Mouse (Mus musculus) intestine, embryonic 15.5 days (tissue): ENCODE results near the gene Cdc42se1. TPM values are rescaled to one million over a fixed set of nuclear protein-coding genes. Genes with fewer than 3 reads are reported as not detected.

Source experiments
- ATAC-seq: fragments of 200-750 bp; cut with Nextera tagmentation; 2 replicates; pipeline ENCODE4 v1.8.0; 2017; ENCODE audit warnings: moderate TSS enrichment, moderate library complexity
- H3K27ac ChIP-seq: fragments of 300-500 bp; sonication (generic); 2 replicates; pipeline ENCODE4 v1.5.1; 2015; ENCODE audit warnings: mild to moderate bottlenecking, inconsistent platforms
- H3K27me3 ChIP-seq: fragments of 300-500 bp; sonication (generic); replicated peaks from 2 replicates; pipeline ENCODE4 v1.6.1; 2015; ENCODE audit warnings: inconsistent platforms
- H3K36me3 ChIP-seq: fragments of 300-500 bp; sonication (generic); 2 replicates; pipeline ENCODE4 v1.6.1; 2015; ENCODE audit warnings: inconsistent platforms
- H3K4me1 ChIP-seq: fragments of 300-500 bp; sonication (generic); replicated peaks from 2 replicates; pipeline ENCODE4 v1.6.1; 2015; ENCODE audit warnings: inconsistent platforms
- H3K4me2 ChIP-seq: fragments of 300-500 bp; sonication (generic); replicated peaks from 2 replicates; pipeline ENCODE4 v1.6.1; 2015; ENCODE audit warnings: mild to moderate bottlenecking, inconsistent platforms
- H3K4me3 ChIP-seq: fragments of 300-500 bp; sonication (generic); replicated peaks from 2 replicates; pipeline ENCODE4 v1.5.1; 2015; ENCODE audit warnings: inconsistent platforms
- H3K9ac ChIP-seq: fragments of 300-500 bp; sonication (generic); 2 replicates; pipeline ENCODE4 v1.6.1; 2015; ENCODE audit warnings: inconsistent platforms
- H3K9me3 ChIP-seq: fragments of 300-500 bp; sonication (generic); 2 replicates; pipeline ENCODE4 v1.6.1; 2016; ENCODE audit warnings: inconsistent platforms
- WGBS: fragments of 180-500 bp; shearing (Covaris S2); methylation state at CpG from one replicate; pipeline ENCODE4 v1.1.7; 2015; 5-methylcytosine and 5-hydroxymethylcytosine counted together
- polyA plus RNA-seq: library from polyadenylated mRNA; unstranded; fragments of >200 nt; fragmentation: Nextera tagmentation; extraction: Ambion mirVana; gene quantifications from 2 replicates; pipeline ENCODE4 v1.2.1, GENCODE M21; 2015

Gene Cdc42se1
- polyA plus RNA-seq, 1 experiment from 2014 or later, result 74.3 TPM

DNA sequence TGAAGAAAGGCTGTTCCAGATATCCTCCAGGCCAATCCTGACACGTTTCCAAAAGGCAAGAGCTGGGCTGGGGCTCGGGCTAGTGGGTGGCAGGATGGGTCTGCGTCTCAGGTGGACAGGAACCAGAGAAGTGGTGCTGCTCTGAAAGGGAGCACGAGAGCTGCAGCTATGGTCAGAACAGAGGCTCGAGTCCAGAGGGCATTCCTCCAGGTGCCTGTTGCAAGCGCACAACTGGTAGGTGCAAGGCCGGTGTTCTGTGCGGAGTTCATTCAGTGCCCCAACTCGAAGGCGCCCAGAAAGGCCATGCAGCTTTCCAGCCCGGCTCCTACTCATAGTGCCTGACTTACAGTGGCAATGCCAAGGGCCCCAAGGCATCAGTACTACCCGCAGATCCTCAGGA is 11.4 kb downstream of the Cdc42se1 start:
- Histone ChIP-seq H3K27me3 (no peaks in the 10 kb centered on the region), H3K4me3 (no peak overlapping the region), H3K9me3 (no peaks in the 10 kb centered on the region), H3K27ac (no peak overlapping the region), H3K4me1 (0 out of 2 replicates have a peak, but pooled peaks cover 4% of the 10 kb centered on the region), H3K36me3 (peaks cover 11% of the 10 kb centered on the region), H3K9ac (no peak overlapping the region), H3K4me2 (no peak overlapping the region)
- ATAC-seq, result no peak
- 87% methylated on average over 12 of the region's 12 CpGs for WGBS

DNA sequence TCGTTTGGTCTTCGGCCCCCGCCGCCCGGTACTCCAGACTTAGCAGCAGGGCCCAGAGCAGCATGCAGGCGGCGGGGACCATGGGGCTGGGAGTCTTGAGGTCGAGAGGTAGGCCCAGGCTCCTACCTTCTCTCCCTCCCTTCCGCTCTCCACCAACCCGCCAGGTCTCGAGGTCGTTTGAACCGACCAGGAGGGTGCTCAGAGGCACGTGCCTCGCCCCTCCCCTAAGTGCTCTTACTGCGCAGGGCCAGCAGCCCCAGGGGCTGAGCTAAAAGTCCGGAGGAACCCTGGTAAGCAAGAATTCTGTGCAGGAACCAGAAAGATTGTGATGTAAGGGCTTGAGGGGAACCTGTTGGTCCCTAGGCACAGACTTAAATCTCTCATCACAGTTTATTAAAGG is 12.4 kb downstream of the Cdc42se1 start:
- no peaks in the 10 kb centered on the region for H3K27me3 ChIP-seq
- H3K4me2 ChIP-seq, result no peak overlapping the region; the same call in 1 of the 2 replicates
- peak; percentile 34; the same call in 1 of the 2 replicates for ATAC-seq
- H3K9me3 ChIP-seq, result no peaks in the 10 kb centered on the region
- H3K4me3 ChIP-seq, result no peak overlapping the region
- H3K9ac ChIP-seq, result peak overlapping the region; percentile 21
- WGBS, result 34% methylated on average over 17 of the region's 17 CpGs
- no peak overlapping the region for H3K27ac ChIP-seq
- H3K36me3 ChIP-seq, result peaks cover 2% of the 10 kb centered on the region
- H3K4me1 ChIP-seq, result 0 out of 2 replicates have a peak, but pooled peaks cover 4% of the 10 kb centered on the region

DNA sequence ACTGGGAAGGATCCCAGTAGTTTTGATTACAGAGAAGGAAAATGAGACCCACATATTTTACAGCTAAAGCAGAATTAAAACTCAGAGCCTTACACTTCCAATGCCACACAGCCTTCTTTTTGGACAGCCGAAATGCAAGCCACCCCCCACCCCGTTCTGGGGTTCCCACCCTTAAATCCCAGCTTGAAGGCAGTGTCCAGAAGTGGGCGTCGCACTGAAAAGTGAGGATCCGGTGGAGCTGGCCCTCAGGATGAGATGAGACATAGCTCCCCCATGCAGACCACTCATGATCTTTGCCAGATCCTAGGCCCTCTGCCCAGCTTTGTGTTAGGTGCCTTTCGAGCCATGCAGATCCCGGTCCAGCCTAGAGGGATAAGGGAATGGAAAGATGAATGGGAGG is 13.0 kb downstream of the Cdc42se1 start, which contains the start of gene Gm128:
TSS of gene Gm128 (minus strand) at position 101 of the 400 bp plus-strand sequence.
- no peak for ATAC-seq
- no peaks in the 10 kb centered on the region for H3K27me3 ChIP-seq
- H3K9ac ChIP-seq, result peak within 1 kb of the TSS; percentile 21
- 0 out of 2 replicates have a peak, but pooled peaks cover 4% of the 10 kb centered on the region for H3K4me1 ChIP-seq
- H3K4me3 ChIP-seq, result no peak within 1 kb of the TSS
- no peaks in the 10 kb centered on the region for H3K36me3 ChIP-seq
- no peak within 1 kb of the TSS for H3K27ac ChIP-seq
- 74% methylated on average over 7 of the region's 7 CpGs for WGBS
- no peak within 1 kb of the TSS; the same call in 1 of the 2 replicates for H3K4me2 ChIP-seq
- no peaks in the 10 kb centered on the region for H3K9me3 ChIP-seq

DNA sequence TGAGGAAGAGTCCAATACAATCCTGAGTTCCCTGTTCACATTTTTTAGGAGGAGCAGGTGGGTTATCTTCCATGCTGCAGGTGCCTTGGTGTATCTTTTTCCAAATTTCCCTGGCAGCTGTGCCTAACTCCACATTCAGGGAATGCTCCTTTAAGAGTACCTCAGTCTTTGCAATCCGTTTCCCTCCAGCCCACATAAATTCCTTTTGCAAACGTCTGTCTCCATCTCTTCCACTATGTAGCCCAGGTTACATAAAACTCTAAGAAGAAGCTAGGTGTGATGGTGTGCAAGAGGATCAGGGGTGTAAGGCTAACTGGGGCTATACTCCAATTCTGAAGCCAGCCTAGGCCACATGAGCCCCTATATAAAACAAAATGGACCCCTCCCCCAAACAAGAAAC is 14.6 kb downstream of the Cdc42se1 start:
- Histone ChIP-seq H3K27me3 (no peaks in the 10 kb centered on the region), H3K4me1 (0 out of 2 replicates have a peak, but pooled peaks cover 4% of the 10 kb centered on the region), H3K9me3 (no peaks in the 10 kb centered on the region), H3K27ac (no peak overlapping the region), H3K9ac (no peak overlapping the region), H3K36me3 (no peaks in the 10 kb centered on the region), H3K4me3 (no peak overlapping the region), H3K4me2 (no peak overlapping the region)
- ATAC-seq, result no peak
- WGBS, result 73% methylated on average over 2 of the region's 2 CpGs

DNA sequence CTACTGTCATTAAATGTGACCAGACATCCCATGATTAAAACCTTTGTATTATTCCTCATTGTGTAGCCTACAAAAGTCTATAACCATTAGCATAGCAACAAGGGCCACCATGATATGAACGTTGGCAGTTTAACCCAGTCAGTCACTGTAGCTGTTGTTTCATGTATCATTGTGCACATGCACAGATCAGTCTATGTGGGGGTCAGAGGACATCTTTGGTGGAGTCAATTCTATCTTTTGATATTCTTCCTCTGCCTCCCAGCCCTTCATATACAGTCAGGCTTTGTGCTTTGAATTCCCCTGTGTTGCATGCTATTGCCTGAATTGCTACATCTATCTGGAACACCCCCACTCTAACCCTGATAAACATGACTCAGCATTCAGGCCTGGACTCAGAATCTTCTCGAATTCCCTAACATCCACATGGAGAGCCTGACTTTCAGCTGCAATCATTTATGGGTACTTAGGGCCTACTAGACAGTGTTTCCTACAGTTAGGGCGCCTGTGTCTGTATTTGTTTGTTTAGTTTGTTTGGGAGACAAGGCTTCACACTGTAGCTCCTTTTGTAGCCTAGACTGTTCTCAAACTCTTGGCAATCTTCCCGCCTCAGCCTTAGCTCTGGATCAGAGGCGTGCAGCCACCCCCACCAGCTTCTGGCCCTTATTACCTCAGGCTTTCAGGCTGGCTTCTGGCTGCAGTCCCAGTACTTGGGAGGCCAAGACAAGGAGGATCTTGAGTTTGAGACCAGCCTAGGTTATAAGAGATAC is 18.1 kb downstream of the Cdc42se1 start:
- no peak overlapping the region for H3K9ac ChIP-seq
- no peaks in the 10 kb centered on the region for H3K27me3 ChIP-seq
- 74% methylated on average over 5 of the region's 5 CpGs for WGBS
- no peak overlapping the region for H3K4me3 ChIP-seq
- H3K36me3 ChIP-seq, result no peaks in the 10 kb centered on the region
- ATAC-seq, result no peak
- no peak overlapping the region for H3K27ac ChIP-seq
- H3K4me2 ChIP-seq, result no peak overlapping the region
- H3K9me3 ChIP-seq, result no peaks in the 10 kb centered on the region
- no peaks in the 10 kb centered on the region for H3K4me1 ChIP-seq

DNA sequence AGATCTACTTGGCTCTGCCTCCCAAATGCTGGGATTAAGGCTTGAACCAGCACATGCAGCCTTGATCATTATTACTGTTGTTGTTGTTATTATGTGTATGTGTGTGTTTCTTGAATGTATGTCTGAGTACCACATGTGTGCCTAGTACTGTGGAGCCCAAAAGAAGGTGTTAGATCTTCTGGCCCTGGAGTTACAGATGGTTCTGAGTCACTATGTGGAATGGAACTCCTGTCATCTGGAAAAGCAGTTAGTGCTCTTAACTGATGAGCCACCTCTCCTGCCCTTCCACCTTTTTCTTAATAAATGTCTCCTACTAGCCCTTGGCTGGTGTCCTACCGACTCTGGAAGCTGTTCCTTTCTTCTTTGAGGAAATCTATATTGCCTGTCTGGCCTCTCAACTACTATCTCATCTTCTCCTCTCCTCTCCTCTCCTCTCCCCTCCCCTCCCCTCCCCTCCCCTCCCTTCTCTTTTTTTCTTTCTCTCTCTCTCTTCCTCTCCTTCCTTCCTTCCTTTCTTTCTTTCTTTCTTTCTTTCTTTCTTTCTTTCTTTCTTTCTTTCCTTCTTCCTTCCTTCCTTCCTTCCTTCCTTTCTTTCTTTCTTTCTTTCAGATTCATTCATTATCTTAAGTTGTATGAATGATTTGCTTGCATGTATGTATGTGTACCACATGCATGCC is 19.3 kb downstream of the Cdc42se1 start:
- Histone ChIP-seq H3K9ac (no peak overlapping the region), H3K9me3 (no peaks in the 10 kb centered on the region), H3K36me3 (no peaks in the 10 kb centered on the region), H3K4me1 (no peaks in the 10 kb centered on the region), H3K4me2 (no peak overlapping the region), H3K27me3 (no peaks in the 10 kb centered on the region), H3K27ac (no peak overlapping the region), H3K4me3 (no peak overlapping the region)
- 65% methylated on average over 1 of the region's 1 CpGs for WGBS
- ATAC-seq, result no peak

DNA sequence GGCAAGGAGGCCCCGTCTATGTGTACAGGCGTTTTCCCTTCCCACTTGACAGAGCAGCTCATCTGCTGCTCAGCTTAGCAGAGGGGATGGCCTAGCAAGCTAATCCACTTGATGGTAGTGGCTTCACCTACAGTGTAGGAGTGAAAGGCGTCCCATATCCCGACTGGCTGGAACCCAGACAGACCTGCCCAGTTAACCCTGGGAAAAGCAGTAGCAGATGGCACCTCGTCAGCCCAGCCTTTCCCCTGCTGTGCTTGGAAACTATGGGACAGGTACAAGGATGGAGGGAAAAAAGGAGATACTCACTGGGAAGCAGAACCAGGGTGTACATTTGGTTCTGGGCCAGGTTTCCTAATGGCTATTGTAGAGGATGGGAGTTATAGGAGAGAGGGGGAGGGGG is 21.8 kb downstream of the Cdc42se1 start:
- no peak for ATAC-seq
- 82% methylated on average over 5 of the region's 5 CpGs for WGBS
- Histone ChIP-seq H3K4me1 (no peaks in the 10 kb centered on the region), H3K27ac (no peak overlapping the region), H3K27me3 (no peaks in the 10 kb centered on the region), H3K4me2 (no peak overlapping the region), H3K9me3 (no peaks in the 10 kb centered on the region), H3K9ac (no peak overlapping the region), H3K36me3 (no peaks in the 10 kb centered on the region), H3K4me3 (no peak overlapping the region)

DNA sequence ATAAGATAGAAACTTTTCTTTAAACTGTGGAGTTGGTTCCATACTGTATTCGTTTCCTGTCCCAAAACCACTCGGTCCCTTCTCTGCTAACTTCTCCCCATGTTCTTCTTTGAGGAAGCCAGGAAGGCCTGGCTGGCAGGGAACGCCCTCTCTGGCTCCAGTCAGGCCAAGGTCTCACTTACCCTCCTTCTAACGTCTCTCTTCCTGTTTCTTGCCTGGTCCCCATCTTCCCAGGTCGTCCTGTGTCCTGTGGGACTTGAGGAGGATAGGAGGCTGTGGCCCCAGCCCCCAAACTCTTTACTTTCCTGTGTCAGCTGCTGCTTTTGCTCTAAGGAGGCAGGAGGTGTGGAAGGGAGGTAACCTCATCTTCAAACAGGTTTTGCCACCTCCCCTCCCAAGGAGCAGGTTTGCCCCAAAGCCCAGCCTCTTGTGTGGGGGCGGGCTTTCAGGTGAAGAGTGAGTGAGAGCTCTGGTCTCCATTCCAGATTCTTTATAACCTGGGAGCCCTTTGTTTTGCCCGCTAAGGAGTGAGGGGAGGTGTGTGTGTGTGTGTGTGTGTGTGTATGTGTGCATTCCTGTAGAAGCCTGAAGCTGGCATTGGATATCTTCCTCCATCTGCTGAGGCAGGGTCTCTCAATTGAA is 22.4 kb downstream of the Cdc42se1 start, which contains the start of gene Bnipl:
TSS of gene Bnipl (minus strand) at position 411 of the 642 bp plus-strand sequence.
- no peak within 1 kb of the TSS for H3K9ac ChIP-seq
- 35% methylated on average over 7 of the region's 7 CpGs for WGBS
- no peak within 1 kb of the TSS for H3K4me3 ChIP-seq
- no peaks in the 10 kb centered on the region for H3K27me3 ChIP-seq
- no peaks in the 10 kb centered on the region for H3K36me3 ChIP-seq
- no peak within 1 kb of the TSS for H3K4me2 ChIP-seq
- no peaks in the 10 kb centered on the region for H3K9me3 ChIP-seq
- peak; percentile 53 for ATAC-seq
- H3K27ac ChIP-seq, result no peak within 1 kb of the TSS
- no peaks in the 10 kb centered on the region for H3K4me1 ChIP-seq

DNA sequence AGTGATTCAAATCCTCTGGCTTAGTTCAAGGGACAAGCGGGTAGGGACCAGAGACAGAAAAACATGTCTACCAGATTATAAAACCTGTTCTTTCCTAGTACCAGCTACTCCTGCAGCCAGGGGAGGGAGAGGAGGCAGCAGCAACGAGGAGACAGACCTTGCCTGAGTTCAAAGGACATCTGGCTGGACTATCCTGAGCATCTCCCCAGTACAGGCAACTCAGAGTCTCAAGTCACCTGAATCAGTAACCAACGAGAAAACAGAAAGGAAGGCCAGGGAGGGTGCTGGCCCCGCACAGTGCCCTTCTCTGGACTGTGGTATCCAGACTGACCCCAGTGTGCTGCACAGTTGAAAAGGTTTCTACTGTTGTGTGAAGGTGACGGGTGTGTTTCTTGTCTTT is 28.4 kb downstream of the Cdc42se1 start:
- Histone ChIP-seq H3K9me3 (no peaks in the 10 kb centered on the region), H3K36me3 (peaks cover 22% of the 10 kb centered on the region), H3K4me3 (no peak overlapping the region), H3K9ac (no peak overlapping the region), H3K4me1 (no peaks in the 10 kb centered on the region), H3K27me3 (no peaks in the 10 kb centered on the region), H3K27ac (no peak overlapping the region), H3K4me2 (no peak overlapping the region)
- WGBS, result 83% methylated on average over 5 of the region's 5 CpGs
- ATAC-seq, result no peak

DNA sequence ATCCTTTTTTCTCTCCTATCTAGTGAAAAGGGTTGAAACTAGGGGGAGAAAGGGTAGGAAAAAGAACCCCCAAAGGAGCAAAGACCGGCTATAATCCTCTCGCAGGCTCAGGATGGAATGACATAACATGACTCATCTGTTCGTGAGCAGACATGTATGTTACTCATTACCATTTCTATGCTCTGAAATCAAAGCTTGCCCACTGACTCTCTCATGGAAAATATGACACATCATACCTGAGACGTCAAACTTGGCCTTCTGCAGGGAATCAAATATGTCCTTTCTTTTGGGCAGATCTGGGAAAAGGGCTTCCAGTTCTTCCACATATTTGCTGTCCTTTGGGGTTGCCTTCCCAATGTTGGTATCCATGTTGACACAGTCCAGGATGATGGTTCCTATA is 33.4 kb downstream of the Cdc42se1 start:
- ATAC-seq, result no peak
- H3K27ac ChIP-seq, result no peak overlapping the region
- H3K4me3 ChIP-seq, result no peak overlapping the region
- 89% methylated on average over 4 of the region's 4 CpGs for WGBS
- H3K9ac ChIP-seq, result no peak overlapping the region
- H3K4me2 ChIP-seq, result no peak overlapping the region
- H3K9me3 ChIP-seq, result no peaks in the 10 kb centered on the region
- peaks cover 27% of the 10 kb centered on the region for H3K36me3 ChIP-seq
- H3K4me1 ChIP-seq, result no peaks in the 10 kb centered on the region
- H3K27me3 ChIP-seq, result no peaks in the 10 kb centered on the region

DNA sequence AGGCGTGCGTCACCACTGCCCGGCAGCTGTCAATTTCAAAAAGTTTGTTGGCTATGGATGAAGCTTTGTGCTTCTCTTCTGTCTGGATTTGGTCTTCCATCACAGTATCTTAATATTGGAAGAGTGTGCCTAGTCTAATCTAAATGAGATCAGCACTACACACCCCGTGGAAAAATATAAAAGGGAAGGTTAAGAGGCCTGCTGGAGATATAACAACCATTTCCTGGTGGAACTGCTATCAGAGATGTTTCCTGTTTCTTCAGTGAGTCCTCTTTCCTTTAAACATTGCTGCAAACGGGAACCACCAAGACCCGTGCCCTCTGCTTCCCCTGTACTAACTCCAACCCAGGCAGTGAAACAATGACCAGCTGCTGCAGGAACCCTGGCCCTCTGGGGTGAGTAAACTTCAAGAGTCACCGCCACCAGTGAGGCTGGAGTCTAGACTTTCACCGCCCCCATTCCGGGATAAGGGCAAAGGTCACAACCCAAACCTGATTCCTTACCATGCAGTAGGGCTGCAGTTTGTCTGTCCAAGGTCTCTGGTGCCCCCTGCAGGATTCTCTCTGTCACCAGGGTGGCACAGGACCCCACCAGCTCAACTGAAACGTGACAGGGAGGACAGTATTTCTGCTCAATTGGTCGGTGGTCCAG is 34.7 kb downstream of the Cdc42se1 start:
- Histone ChIP-seq H3K27me3 (no peaks in the 10 kb centered on the region), H3K4me2 (peak overlapping the region; percentile 26; the same call in 1 of the 2 replicates), H3K4me3 (no peak overlapping the region), H3K27ac (no peak overlapping the region), H3K4me1 (no peaks in the 10 kb centered on the region), H3K9me3 (no peaks in the 10 kb centered on the region), H3K9ac (no peak overlapping the region), H3K36me3 (peaks cover 27% of the 10 kb centered on the region)
- ATAC-seq, result peak; percentile 92
- WGBS, result 41% methylated on average over 11 of the region's 11 CpGs

DNA sequence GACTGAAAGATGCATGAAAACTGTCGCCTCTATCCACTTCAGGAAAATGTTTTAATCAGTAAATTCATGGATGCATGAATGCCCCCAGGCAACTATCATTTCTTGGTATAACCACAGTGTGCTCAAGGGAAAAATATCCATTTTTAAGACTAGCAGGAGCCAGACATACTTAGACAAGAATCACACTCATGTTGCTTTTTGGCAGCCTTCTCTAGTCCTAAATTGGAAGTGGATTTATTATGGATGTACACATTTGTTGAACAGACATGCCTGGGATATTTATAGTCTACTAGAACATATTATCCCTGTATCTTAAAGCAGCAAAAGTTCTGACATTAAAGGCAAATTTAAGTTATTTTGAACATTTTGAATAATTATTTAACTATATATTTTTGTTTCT is 36.2 kb downstream of the Cdc42se1 start:
- H3K27me3 ChIP-seq, result no peaks in the 10 kb centered on the region
- H3K4me1 ChIP-seq, result no peaks in the 10 kb centered on the region
- no peak overlapping the region for H3K4me2 ChIP-seq
- H3K36me3 ChIP-seq, result peaks cover 23% of the 10 kb centered on the region
- H3K4me3 ChIP-seq, result no peak overlapping the region
- WGBS, result 88% methylated on average over 1 of the region's 1 CpGs
- ATAC-seq, result no peak
- no peaks in the 10 kb centered on the region for H3K9me3 ChIP-seq
- H3K27ac ChIP-seq, result no peak overlapping the region
- H3K9ac ChIP-seq, result no peak overlapping the region
